11 mouse cellular contexts compared by ENCODE assay signal in genomic region chr17:27638921-27639332, GRCm38 (mm10). TPM values are rescaled to one million over a fixed set of nuclear protein-coding genes. Genes with fewer than 3 reads are reported as not detected.
DNase-seq lines count a peak whose midpoint lies in the region; ATAC-seq and TF ChIP-seq lines count a peak whose summit lies in the region.
"Had no signal": no experiment of that assay in that cellular context is flagged by ENCODE, and none has a peak within 500 bp of the region (broad histone marks: within the 10 kb centered on the region; RNA-seq: fewer than 3 reads in every experiment).

No protein-coding gene starts in this region.

- H3K27ac ChIP-seq in intestine, postnatal 0 days (ENCODE audit: low read depth, low read length), result no peak overlapping the region
- no peak overlapping the region for H3K27ac ChIP-seq in intestine, embryonic 15.5 days
- no peak overlapping the region for H3K27ac ChIP-seq in midbrain, postnatal 0 days (ENCODE audit: low read depth, low read length)
- H3K27ac ChIP-seq: embryonic facial prominence, embryonic 15.5 days had no signal

- no peaks in the 10 kb centered on the region for H3K4me1 ChIP-seq in intestine, postnatal 0 days (replicated peaks; ENCODE audit: control insufficient read depth, insufficient read depth, low read length)
- H3K4me1 ChIP-seq in intestine, embryonic 15.5 days (replicated peaks), result peaks cover 20% of the 10 kb centered on the region
- no peaks in the 10 kb centered on the region for H3K4me1 ChIP-seq in midbrain, postnatal 0 days (ENCODE audit: insufficient read depth, low read length)

- DNase-seq in cerebellum, adult 18-20 months, result peak; percentile 58 to 78
- peak; percentile 80 to 88 for DNase-seq in left cerebral cortex, postnatal 14 days (ENCODE audit: low spot score in 2 of 2)
- no peak for DNase-seq in midbrain, postnatal 0 days (ENCODE audit: low spot score)
- no peak for DNase-seq in urinary bladder, postnatal 10 days (ENCODE audit: low spot score)
- DNase-seq in adipocyte (ENCODE audit: low spot score), result no peak

- no peak overlapping the region for H3K9ac ChIP-seq in intestine, postnatal 0 days (ENCODE audit: low read depth, low read length)
- no peak overlapping the region for H3K9ac ChIP-seq in intestine, embryonic 15.5 days
- H3K9ac ChIP-seq in midbrain, postnatal 0 days (replicated peaks; ENCODE audit: low read length, poor library complexity, severe bottlenecking), result no peak overlapping the region
- H3K9ac ChIP-seq: embryonic facial prominence, embryonic 15.5 days had no signal

- H3K4me3 ChIP-seq in intestine, postnatal 0 days (ENCODE audit: low read depth, low read length), result no peak overlapping the region
- no peak overlapping the region for H3K4me3 ChIP-seq in intestine, embryonic 15.5 days (replicated peaks)
- H3K4me3 ChIP-seq in C2C12 (ENCODE audit: insufficient read depth, poor library complexity, severe bottlenecking), result no peak overlapping the region
- H3K4me3 ChIP-seq in midbrain, postnatal 0 days (ENCODE audit: low read depth, low read length), result no peak overlapping the region
- H3K4me3 ChIP-seq: embryonic facial prominence, embryonic 15.5 days had no signal

- no peak overlapping the region for H3K4me2 ChIP-seq in intestine, postnatal 0 days (replicated peaks; ENCODE audit: low read depth)
- H3K4me2 ChIP-seq in intestine, embryonic 15.5 days (replicated peaks), result no peak overlapping the region
- no peak overlapping the region for H3K4me2 ChIP-seq in midbrain, postnatal 0 days (ENCODE audit: low read depth, low read length, poor library complexity, severe bottlenecking)
- H3K4me2 ChIP-seq: embryonic facial prominence, embryonic 15.5 days had no signal

- H3K27me3 ChIP-seq in intestine, postnatal 0 days (replicated peaks; ENCODE audit: control insufficient read depth, insufficient read depth, low read length), result no peaks in the 10 kb centered on the region
- no peaks in the 10 kb centered on the region for H3K27me3 ChIP-seq in intestine, embryonic 15.5 days (replicated peaks)
- no peaks in the 10 kb centered on the region for H3K27me3 ChIP-seq in C2C12 (ENCODE audit: control insufficient read depth, insufficient read depth, insufficient read length)
- no peaks in the 10 kb centered on the region for H3K27me3 ChIP-seq in midbrain, postnatal 0 days (ENCODE audit: insufficient read depth, low read length)
- H3K27me3 ChIP-seq: embryonic facial prominence, embryonic 15.5 days had no signal

- peaks cover 12% of the 10 kb centered on the region for H3K79me2 ChIP-seq in C2C12 (ENCODE audit: control insufficient read depth, insufficient read depth)

- H3K9me3 ChIP-seq in intestine, postnatal 0 days (ENCODE audit: control insufficient read depth), result no peaks in the 10 kb centered on the region
- no peaks in the 10 kb centered on the region for H3K9me3 ChIP-seq in intestine, embryonic 15.5 days
- H3K9me3 ChIP-seq in midbrain, postnatal 0 days (ENCODE audit: low read length), result no peaks in the 10 kb centered on the region
- H3K9me3 ChIP-seq: embryonic facial prominence, embryonic 15.5 days had no signal

- peak; percentile 64 for TF ChIP-seq CTCF in intestine, postnatal 0 days (IDR thresholded peaks at IDR 0.05; ENCODE audit: low read depth)
- TF ChIP-seq CTCF in C2C12 (IDR thresholded peaks at IDR 0.05; ENCODE audit: control insufficient read depth, insufficient read depth, insufficient read length), result peak; percentile 1
- no peak for TF ChIP-seq CTCF in midbrain, postnatal 0 days (IDR thresholded peaks at IDR 0.05)

- ATAC-seq in intestine, postnatal 0 days, result no peak
- ATAC-seq in intestine, embryonic 15.5 days, result no peak
- no peak for ATAC-seq in midbrain, postnatal 0 days (ENCODE audit: low FRiP score)

- 77% methylated on average over 20 of the region's 20 CpGs for WGBS in intestine, postnatal 0 days
- 74% methylated on average over 20 of the region's 20 CpGs for WGBS in intestine, embryonic 15.5 days
- WGBS in midbrain, postnatal 0 days, result 83% methylated on average over 20 of the region's 20 CpGs

- no peaks in the 10 kb centered on the region for H3K36me3 ChIP-seq in intestine, postnatal 0 days (ENCODE audit: control insufficient read depth, insufficient read depth)
- no peaks in the 10 kb centered on the region for H3K36me3 ChIP-seq in intestine, embryonic 15.5 days
- H3K36me3 ChIP-seq in C2C12 (ENCODE audit: control insufficient read depth, insufficient read depth), result peaks cover 6% of the 10 kb centered on the region
- no peaks in the 10 kb centered on the region for H3K36me3 ChIP-seq in midbrain, postnatal 0 days (ENCODE audit: insufficient read depth, low read length)
- H3K36me3 ChIP-seq: embryonic facial prominence, embryonic 15.5 days had no signal

- H3K79me3 ChIP-seq in C2C12 (ENCODE audit: low read depth), result peaks cover 10% of the 10 kb centered on the region

- H3ac ChIP-seq in C2C12 (ENCODE audit: control insufficient read depth, insufficient read length, low read depth), result no peak overlapping the region

- intact Hi-C loops in left cerebral cortex, postnatal 14 days (cut with DNase I), result loop anchor here (2.0 kb wide), 1 partner anchor 16 kb away; the partner anchor contains the start of gene Pacsin1

TF ChIP-seq in C2C12, 6 proteins besides CTCF, POLR2A, EP300 and RAD21:
- TF ChIP-seq FOSL1 (IDR thresholded peaks at IDR 0.05; ENCODE audit: insufficient read depth, low read length, poor library complexity, severe bottlenecking), result no peak
- no peak for TF ChIP-seq USF1 (IDR thresholded peaks at IDR 0.05; ENCODE audit: low read depth)
- no peak for TF ChIP-seq MYOD1 (IDR thresholded peaks at IDR 0.05; ENCODE audit: control insufficient read depth, insufficient read length, low read depth)
- TF ChIP-seq MAX (IDR thresholded peaks at IDR 0.05), result no peak
- no peak for TF ChIP-seq CEBPB (IDR thresholded peaks at IDR 0.05; ENCODE audit: low read depth)
- TF ChIP-seq MYOG (IDR thresholded peaks at IDR 0.05; ENCODE audit: control insufficient read depth, extremely low read depth, insufficient read length), result no peak

RNA-seq across cellular contexts. Expression of gene Rps10, which starts 2.5 kb away (rescaled TPM):
- 591 and 603 TPM in 2 replicates for polyA plus RNA-seq in intestine, postnatal 0 days (2015; fragmentation: Nextera tagmentation; extraction: Ambion mirVana)
- polyA plus RNA-seq in intestine, embryonic 15.5 days (2015; fragmentation: Nextera tagmentation; extraction: Ambion mirVana), result 973 and 1,022 TPM in 2 replicates
- 4,498 TPM for polyA plus RNA-seq in C2C12 (2012; fragmentation: generic; extraction: Trizol)
- 100 to 1,000 TPM; 387 to 414 TPM for total RNA-seq in left cerebral cortex, postnatal 14 days (2021)
- 1,349 and 1,717 TPM in 2 replicates for total RNA-seq in midbrain, postnatal 0 days (2014; rRNA removed)
- 447 and 461 TPM in 2 replicates for polyA plus RNA-seq in midbrain, postnatal 0 days (2015; fragmentation: Nextera tagmentation; extraction: Ambion mirVana)

RNA-seq across cellular contexts. Expression of gene RPS10-NUDT3, which starts 3.9 kb away (rescaled TPM):
- not detected in 2 replicates for polyA plus RNA-seq in intestine, postnatal 0 days (2015; fragmentation: Nextera tagmentation; extraction: Ambion mirVana)
- not detected in 2 replicates for polyA plus RNA-seq in intestine, embryonic 15.5 days (2015; fragmentation: Nextera tagmentation; extraction: Ambion mirVana)
- not detected for polyA plus RNA-seq in C2C12 (2012; fragmentation: generic; extraction: Trizol)
- total RNA-seq in left cerebral cortex, postnatal 14 days (2021), result not detected
- not detected in 2 replicates for total RNA-seq in midbrain, postnatal 0 days (2014; rRNA removed)
- polyA plus RNA-seq in midbrain, postnatal 0 days (2015; fragmentation: Nextera tagmentation; extraction: Ambion mirVana), result not detected in 2 replicates
- polyA plus RNA-seq: embryonic facial prominence, embryonic 15.5 days; hindbrain, embryonic 11.5 days; stomach, embryonic 16.5 days had no signal

RNA-seq across cellular contexts. Expression of gene Nudt3, which starts 15.6 kb away (rescaled TPM):
- polyA plus RNA-seq in intestine, postnatal 0 days (2015; fragmentation: Nextera tagmentation; extraction: Ambion mirVana), result 43.3 and 43.4 TPM in 2 replicates
- 71.2 and 71.7 TPM in 2 replicates for polyA plus RNA-seq in intestine, embryonic 15.5 days (2015; fragmentation: Nextera tagmentation; extraction: Ambion mirVana)
- polyA plus RNA-seq in C2C12 (2012; fragmentation: generic; extraction: Trizol), result 123 TPM
- 100 to 1,000 TPM; 514 to 519 TPM for total RNA-seq in left cerebral cortex, postnatal 14 days (2021)
- 280 and 286 TPM in 2 replicates for total RNA-seq in midbrain, postnatal 0 days (2014; rRNA removed)
- 203 and 211 TPM in 2 replicates for polyA plus RNA-seq in midbrain, postnatal 0 days (2015; fragmentation: Nextera tagmentation; extraction: Ambion mirVana)

RNA-seq across cellular contexts. Expression of gene Pacsin1, which starts 16.4 kb away (rescaled TPM):
- polyA plus RNA-seq in intestine, postnatal 0 days (2015; fragmentation: Nextera tagmentation; extraction: Ambion mirVana), result 1.2 and 1.4 TPM in 2 replicates
- polyA plus RNA-seq in intestine, embryonic 15.5 days (2015; fragmentation: Nextera tagmentation; extraction: Ambion mirVana), result 2.6 and 2.7 TPM in 2 replicates
- not detected for polyA plus RNA-seq in C2C12 (2012; fragmentation: generic; extraction: Trizol)
- 100 to 1,000 TPM; 349 to 352 TPM for total RNA-seq in left cerebral cortex, postnatal 14 days (2021)
- 47.0 and 50.3 TPM in 2 replicates for total RNA-seq in midbrain, postnatal 0 days (2014; rRNA removed)
- 85.2 and 87.6 TPM in 2 replicates for polyA plus RNA-seq in midbrain, postnatal 0 days (2015; fragmentation: Nextera tagmentation; extraction: Ambion mirVana)

Comparison
In these comparisons a context has a peak if more than half of its experiments do, and no peak if none do; other contexts are left out.
1. DNase-seq: peak in cerebellum, adult 18-20 months (2 of 2) and left cerebral cortex, postnatal 14 days (2 of 2); none in midbrain, postnatal 0 days (single experiment), urinary bladder, postnatal 10 days (single experiment) and adipocyte (single experiment).